Mouse (Mus musculus) kidney, adult 2 months (tissue): ENCODE results near the gene Dcaf1.

Source experiments
- CTCF ChIP-seq: fragments of 200-500 bp; conservative IDR thresholded peaks from 2 replicates; pipeline ENCODE4 v1.5.1; 2011; ENCODE audit warnings: low read depth, mild to moderate bottlenecking, control low read depth, low read length, moderate library complexity, mixed read lengths; ENCODE audit not compliant: insufficient read depth, insufficient read length
- POLR2A ChIP-seq: fragments of 200-500 bp; IDR thresholded peaks from one replicate; pipeline ENCODE4 v1.6.1; 2011; ENCODE audit warnings: low read depth, low read length, control low read depth

DNA sequence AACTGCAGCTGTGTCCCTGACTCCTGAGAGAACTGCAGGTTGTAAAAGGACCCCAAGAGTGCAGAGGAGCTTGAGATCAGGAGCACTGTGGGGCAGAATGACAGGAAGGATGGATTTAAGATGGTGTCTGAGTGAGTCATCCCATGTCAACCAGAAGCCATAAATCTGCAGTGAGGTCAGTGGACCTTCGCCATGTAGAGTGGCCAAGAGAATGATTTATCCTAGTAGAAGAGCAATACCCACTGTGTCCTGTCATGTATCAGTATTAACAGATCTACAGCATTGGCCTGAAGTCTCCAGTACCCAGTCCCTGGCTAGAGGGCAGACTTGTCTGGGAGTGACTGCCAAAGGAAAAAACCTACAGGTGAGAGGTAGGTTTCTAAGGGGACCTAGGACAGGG is 77.2 kb downstream of the Dcaf1 start:
- TF ChIP-seq POLR2A, result no peak
- TF ChIP-seq CTCF, result no peak
